Mouse (Mus musculus): ENCODE results near the gene Nat10. TPM values are rescaled to one million over a fixed set of nuclear protein-coding genes. Genes with fewer than 3 reads are reported as not detected.

The Nat10 gene
- total RNA-seq, 2 experiments from 2014 or later = 38.5 to 43.1 TPM

- intact Hi-C loops (cut with DNase I) = no loop called here
- DNase-seq = no peak
Measured at GRCm38 (mm10) chr2:103672573-103673119, 88.4 kb downstream of the Nat10 start.

Other genes starting within 250 kb of the Nat10 start
- 10 to 100 TPM in 1 of 2 experiments, 1 to 10 TPM in 1; 9.5 to 11.9 TPM for gene Abtb2, start 195.0 kb downstream of the Nat10 start, total RNA-seq (2021)
- 100 to 1,000 TPM; 537 to 571 TPM for gene Caprin1, start 36.4 kb upstream of the Nat10 start, total RNA-seq (2021)
- gene Lmo2, start 196.7 kb upstream of the Nat10 start, total RNA-seq (2021) = 10 to 100 TPM; 20.4 to 21.0 TPM